Mouse (Mus musculus) adrenal gland, adult 8-10 months (tissue): ENCODE measurements around the gene Ebf1. TPM values are rescaled to one million over a fixed set of nuclear protein-coding genes. Genes with fewer than 3 reads are reported as not detected.

Experiments used
- DNase-seq: peaks from one replicate; pipeline ENCODE4 v3.0.0; 2022
- total RNA-seq, 4 experiments: library from RNA; stranded (reverse); gene quantifications; 2 replicates each; pipeline ENCODE4 v1.2.4; 2022

Gene Ebf1
- total RNA-seq, 4 experiments from 2014 or later: 14.1 to 32.8 (median 23.1) TPM

DNA sequence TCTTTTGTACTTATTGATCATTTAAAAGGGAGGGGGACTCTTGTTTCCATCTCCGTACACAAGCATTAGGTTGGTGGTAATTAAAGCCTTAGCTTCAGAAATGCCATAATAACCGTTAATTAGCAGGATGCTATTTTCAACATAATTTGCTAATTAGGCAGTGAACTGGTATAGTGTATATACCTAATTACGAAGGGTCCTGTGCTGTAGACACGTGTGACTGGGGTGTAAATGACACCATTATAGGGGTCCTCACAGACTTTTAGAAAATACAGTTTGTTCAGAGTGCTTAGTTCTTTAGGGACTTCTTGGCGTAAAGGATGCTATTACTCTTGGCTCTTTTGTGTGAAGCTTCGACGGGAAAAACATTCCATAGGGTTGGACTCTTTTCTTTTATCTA is 167.9 kb downstream of the Ebf1 start:
- DNase-seq: no peak

DNA sequence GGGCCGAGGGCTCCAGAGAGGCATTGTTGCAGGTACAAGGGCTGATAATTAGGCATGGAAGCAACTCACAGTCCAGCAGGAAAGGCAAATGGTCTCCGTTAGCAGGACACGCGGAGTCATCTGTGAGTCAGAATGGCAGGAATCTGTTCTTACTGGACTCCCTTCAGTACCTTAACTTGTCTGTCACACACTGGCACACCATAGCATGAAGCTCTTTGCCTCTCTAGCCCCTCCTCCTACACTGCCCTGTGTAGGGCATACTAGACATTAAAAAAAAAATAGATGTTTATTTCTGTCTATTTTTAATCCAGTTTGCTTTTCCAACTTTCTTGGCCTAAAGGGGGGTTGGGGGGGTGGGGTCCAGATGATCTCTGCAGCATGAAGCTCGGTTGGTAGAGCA is 168.4 kb downstream of the Ebf1 start:
- no peak for DNase-seq

DNA sequence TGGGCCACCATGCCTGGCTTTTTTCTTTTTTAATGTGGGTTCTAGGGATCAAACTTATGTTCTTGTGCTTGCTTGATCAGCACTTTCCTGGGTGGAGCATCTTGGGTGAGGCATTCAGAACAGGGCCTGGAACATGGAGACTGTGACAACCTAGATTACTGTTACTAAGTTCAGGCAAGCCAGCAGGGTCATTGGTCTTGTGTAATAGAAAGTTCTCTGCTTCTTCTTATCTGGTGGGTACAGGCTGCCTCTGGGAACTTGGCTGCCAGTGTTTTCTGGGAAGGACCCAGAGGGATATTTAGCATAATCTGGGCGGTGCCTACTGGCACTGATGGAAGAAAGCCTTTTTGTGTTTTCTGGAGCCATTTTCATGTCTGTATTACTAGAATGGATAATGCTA is 170.9 kb downstream of the Ebf1 start:
- no peak for DNase-seq

DNA sequence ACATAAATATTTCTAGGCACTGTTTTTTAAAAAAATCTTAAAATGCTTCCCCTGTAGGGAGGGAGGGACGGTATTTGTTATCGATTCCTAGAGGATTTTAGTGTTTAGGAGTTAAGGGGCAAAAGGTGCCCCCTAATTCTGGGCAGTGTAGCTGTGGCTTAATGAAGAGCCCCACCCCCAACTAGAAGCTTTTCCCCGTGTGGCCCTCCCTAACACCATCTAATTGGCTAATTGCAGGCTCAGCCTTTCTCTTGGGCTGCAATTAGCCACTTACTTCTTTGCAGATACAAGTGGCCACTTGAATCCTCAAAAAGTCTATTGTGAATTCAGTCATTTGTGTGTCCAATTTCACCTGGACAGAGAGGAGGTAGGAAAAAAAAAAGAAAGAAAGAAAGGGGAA is 175.7 kb downstream of the Ebf1 start:
- no peak for DNase-seq

DNA sequence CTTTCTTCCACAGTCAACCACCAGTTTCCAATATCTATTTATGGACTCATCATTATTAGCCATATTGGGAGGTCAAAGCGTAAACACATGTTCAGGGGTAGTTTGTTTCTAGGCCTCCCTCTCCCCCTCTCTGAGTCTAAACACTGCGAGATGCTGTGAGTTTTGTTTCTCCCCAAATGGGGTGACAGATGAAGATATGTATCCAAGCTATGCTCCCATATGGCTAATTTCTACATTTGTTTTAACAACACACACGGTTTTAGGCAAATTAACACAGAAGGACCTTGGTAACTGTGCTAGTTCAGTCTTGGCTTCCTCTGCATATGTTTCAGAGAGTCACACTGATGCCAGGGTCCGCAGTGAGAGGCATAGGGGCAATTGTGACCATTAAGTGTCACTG is 177.8 kb downstream of the Ebf1 start:
- DNase-seq: no peak

DNA sequence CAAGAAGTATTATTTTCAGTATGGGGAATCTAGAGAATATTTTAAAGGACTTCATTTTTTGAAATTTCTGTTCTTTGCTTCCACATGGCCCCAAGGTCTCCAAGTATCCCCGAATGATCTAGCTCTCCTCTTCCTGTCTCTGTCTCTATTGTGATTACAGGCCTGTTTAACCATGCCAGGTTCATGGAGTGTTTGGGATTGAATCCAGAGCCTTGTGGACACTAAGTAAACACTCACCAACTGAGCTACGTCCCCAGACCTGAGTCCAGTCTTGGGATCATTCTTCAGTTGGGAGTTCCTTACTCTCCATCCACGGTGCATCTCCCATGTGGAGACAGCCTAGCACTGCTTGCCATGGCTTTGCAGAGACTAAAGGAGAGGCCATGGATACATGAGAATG is 178.7 kb downstream of the Ebf1 start:
- DNase-seq: no peak

DNA sequence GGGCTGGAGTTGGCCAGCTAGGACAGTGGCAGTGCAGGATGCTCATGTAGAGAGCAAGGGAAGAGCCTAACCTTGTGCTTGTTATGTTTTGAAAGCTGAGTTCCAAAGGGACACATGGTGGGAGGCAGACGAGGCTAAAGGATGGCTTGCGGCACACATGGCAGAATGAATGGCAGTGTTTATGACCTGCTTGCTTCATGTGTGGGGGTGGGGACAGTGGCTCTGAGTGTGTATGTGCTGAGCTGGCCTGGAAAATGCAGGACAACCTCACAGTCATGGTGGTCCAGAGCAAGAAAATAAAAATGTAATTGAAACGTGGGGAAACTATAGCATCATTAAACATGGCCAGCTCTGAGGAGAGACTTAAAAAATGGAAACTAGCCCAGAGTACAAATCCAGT is 181.2 kb downstream of the Ebf1 start:
- no peak for DNase-seq

DNA sequence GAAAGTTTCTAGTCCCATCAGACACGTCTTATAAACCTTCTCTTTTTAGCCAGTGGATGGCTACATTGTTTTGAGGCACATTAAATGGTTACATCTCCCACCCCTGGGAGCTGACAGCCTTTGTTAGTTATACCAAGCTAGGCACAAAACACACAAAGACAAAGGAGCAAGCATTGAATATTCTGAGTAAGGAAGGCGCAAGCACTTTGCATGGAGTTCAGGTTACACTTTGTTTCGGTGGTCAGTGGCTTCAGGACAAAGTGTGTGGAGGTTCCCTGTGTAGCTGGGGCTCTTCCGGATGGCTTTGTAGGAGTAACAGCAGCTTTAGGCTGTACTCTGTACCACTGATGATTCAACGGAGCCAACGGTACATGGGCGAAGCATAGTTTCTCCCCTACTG is 186.9 kb downstream of the Ebf1 start:
- no peak for DNase-seq

DNA sequence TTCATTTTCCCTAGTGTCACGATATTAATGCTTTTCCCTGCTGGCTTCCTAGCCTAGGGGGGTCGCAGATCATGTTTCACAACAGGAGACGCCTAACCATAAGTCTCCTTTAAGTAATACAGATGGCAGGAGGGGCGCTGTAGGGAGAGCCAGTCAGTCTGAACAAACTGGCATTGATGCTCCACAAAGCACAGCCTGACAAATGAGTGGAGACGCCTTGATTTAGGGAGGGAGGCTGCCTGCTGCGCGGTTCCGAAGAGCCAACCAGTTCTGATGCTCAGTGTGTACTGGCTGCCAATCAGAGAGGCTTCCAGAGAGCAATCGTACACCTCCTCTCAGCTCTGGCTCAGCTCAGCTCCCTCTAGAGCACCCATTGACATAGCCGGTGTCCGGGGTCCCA is 189.5 kb downstream of the Ebf1 start:
- DNase-seq: no peak

DNA sequence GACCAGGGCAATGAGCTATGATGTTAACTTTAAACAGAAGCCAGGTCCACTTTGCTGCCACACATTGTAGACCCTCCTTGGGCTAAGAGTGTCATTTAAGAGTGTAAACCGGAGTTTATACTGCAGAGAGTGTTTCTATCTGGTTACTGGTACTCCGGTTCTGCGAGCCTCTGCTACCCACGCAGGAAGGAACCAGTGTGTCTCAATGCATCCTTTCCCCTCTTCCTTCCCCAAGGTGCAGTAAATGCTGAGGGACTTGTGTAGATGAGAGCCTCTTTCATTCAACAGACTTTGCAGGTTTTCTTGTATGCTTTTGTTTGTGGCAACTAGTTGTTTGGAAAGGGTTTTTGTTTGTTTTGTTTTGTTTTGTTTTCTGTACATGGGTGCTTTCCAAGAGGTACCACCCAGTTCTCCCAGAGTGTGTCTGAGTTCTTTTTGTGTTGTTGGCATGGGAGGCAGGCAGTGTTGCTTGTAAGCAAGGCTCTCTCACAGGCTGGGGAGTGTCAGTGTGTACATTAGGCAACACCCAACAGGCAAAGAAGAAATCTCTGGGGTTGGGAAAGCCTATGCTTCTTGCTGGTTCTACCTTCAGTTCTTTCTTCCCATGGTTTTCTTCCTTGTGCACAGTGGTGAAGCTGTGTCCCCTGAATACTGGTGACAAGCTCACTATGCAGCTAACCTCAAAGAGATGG is 191.9 kb downstream of the Ebf1 start:
- no peak for DNase-seq

DNA sequence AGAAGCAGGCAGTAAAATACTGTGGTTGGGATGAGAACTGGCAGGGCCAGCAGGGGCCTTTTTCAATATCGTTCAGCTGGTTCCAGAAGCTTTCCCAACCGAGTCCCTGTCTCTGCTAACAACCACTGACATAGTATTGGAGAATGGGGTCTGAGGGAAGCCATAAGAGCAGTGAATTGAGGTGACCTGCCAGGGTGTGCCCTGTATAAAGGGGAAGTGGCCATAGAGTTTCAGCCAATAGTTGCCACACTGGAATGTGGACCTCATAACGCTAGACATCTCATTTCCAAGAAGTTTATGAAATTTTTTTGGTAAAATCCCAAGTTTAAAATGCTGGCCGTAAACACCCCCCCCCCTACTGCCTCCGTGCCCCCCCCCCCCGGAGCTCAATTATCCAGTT is 193.9 kb downstream of the Ebf1 start:
- no peak for DNase-seq

DNA sequence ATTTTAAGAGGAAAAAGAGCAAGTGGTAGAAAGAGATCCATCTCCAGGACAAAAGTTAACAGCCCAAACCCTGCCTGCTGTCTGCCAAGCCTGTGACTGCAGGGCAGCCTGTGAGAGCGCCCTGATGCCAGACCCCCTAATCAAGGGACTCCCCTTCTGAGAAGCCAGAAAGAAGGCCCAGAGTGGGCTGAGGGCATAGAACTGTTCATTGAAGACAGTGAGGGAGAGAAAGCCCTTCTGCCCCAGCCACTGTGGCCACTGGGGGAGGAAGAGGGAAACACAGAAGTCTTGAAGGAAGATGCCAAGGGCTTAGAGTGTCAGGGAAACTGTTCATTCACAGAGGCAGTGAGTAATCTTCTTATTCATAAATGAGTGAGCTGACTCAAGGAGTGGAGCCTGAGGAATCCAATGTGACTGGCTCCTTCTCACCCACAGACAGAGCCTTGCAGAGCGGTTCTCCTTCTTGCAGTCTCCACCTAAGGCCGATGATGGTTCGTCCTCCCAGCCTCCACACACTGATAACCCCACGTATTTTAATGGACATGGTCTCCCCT is 195.2 kb downstream of the Ebf1 start:
- DNase-seq: no peak

DNA sequence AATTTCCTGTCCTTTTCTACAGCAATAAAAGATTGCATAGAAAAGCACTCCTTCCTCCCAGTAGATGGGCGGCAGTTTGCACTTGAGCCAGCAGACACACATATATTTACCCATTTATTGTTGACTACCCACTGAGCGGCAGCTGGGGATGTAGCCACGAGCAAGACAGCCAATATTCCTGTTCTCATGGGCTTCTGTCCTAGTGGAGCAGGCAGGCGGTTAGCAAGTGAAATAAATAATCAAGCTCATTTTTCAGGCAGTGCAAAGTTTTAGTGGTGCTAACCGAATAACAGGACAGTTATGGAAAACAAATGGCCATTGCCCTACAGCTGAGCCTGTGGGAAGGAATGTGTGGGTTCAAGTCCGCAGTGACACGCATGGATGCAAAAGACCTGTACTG is 196.4 kb downstream of the Ebf1 start:
- no peak for DNase-seq

DNA sequence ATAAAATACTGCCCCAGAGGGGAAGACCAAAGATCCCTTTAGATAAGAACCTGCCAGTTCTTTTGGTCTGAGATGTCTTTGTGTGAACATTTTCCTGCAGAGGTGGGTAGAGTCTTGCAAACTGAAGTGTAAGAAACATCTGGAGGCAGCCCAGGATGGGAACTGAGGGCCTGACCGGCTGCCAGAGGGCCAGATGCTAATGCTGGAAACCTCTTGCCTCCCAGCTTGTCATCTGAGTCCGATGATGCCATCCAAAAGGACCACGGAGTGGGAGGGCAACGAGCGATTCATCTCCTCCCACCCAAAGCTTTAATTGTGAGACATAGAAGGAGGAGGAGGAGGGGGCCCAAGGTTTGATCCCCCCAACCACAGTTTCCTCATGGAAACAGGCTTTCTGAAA is 197.7 kb downstream of the Ebf1 start:
- DNase-seq: no peak

DNA sequence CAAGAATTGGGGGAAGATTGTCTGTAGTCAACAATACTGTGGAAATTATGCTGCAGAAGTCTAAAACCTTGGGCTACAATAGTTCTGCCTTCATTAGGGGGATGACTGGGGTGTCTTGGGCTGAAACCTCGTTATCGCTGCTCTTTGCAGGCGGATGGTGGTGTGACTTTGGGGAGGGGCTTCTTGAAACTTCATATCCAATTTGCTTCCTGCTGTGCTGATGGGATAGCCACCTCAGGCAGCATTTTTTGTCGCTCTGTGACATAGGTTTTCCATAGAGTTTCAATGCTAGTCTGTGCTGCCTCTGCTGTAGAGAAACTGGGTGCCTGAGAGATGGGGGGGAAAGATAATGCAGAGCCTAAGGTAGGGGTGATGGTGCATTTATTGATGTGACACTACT is 198.9 kb downstream of the Ebf1 start:
- no peak for DNase-seq

DNA sequence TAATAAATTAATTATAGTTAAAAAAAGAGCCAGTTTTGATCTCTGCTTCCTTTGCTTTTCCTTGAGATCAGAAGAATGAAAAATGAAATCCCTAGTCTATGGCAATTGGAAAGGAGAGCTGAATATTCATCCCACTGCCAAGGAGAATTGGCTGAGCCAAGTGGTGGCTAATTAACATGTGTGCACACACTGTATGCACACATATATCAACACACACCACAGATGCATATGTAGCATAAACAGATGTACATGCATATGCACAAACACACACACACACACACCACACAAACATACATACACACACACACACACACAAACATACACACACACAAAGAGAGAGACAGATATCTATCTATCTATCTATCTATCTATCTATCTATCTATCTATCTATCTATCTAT is 205.2 kb downstream of the Ebf1 start:
- no peak for DNase-seq

DNA sequence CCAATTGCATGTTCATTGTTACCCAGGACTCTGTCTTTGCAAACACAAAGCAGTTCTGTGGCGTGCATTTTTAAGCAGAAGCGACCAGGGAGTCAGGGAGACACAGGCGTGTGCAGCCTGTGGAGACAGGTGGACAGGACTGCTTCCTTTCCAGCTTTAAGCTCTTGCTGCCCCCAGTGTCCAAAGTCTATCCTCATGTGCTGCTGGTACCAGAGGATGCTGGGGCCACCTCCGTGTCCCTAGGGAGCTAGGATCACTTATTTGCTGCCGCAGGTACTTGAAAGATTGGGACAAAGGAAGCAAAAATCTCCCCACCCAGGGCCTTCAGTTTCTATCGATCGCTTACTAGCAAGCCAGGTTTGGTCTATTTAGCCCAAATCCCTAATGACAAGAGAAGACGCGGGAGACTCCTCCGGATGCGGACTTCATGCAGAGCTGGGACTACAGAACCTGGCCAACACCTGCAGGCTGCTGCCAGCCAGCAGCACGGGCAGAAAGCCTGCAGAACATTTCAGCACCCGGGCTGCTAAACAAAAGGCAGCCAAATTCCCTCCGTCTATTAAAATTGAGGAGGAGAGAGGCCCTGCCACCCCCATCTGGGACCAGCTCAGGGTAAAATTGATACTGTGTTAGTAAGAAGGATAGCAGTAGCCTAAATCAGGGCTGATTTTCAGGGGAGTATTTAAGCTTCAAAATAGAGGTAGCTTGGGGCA is 215.3 kb downstream of the Ebf1 start:
- DNase-seq: no peak

DNA sequence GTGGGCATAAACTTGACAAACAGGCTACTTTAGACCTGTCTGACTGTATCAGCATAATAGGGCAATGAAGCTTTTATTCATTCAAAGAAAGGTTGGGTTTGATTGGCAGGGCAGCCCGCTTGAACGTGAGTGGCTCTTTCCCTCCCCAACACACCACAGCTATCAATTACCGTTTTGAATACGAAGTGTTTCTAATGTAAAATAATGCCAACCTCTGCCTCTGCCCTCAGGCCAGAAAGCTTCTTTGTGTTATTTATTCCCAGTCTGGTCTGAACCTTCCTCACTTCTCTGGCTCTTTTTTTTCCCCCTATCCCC is 215.8 kb downstream of the Ebf1 start:
- no peak for DNase-seq

DNA sequence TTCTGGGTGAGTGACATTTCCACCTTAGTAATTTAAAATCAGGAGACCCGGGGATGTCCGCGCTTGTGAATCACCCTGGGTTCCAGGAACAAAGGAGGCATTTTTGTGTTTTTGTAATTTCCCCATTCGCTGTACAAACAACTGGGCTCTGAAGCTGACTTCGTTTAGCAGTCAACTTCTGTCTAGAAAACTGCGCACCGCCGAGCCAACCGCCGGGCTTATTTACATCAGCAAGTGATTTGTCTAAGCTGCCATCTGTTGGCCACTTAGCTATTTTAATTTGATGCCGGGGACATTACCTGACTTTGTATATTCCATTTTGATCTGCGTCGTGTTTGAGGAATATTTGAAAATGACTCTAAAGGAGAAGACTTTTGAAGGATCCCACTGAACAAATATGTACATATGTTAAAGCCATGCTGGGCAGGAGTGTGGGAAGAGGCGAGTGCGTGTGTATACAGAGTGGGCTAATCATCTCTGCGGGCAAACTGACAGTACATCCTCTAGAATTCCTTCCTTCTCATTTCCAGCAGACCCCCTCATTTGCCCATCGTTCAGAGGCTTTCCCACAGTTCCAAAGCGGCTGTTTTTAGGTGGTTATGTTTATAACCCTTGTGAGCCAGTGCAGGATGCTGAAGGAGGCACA is 216.4 kb downstream of the Ebf1 start:
- DNase-seq: no peak

DNA sequence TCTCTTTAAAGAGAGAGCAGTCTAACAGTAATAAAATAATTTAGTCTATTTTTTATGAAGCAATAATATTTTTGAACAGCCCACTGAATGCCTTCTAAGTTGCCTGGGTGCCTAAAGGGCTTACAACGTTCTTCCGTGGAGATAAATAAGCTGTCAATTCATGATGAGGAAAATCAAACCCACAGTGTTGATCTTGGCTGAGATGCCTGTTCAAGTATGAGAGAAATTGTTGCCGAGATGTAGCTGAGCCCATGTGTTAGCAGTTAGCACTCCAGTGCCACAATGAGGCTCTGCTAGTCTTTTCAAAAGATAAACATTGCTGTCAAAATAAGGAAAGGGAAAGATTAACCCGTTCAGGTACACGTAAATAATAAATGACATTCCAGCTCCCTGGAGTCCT is 218.0 kb downstream of the Ebf1 start:
- DNase-seq: no peak

DNA sequence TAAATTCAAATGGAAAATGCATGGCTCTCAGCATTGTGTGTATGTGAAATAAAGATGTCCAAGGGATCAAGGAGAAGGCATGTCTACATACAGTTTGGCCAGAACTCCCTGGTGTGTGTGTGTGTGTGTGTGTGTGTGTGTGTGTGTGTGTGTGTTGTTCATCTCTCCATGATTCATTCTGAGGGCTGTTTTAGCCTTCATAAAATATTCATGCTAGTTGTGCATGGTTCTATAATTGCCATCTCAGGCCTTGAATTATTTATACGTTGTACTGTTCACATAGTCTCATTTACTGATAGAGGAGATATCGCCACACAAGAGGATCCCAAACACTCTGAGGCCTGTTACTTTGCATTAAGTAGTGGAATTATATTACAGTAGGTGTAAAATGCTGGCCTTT is 220.5 kb downstream of the Ebf1 start:
- no peak for DNase-seq

DNA sequence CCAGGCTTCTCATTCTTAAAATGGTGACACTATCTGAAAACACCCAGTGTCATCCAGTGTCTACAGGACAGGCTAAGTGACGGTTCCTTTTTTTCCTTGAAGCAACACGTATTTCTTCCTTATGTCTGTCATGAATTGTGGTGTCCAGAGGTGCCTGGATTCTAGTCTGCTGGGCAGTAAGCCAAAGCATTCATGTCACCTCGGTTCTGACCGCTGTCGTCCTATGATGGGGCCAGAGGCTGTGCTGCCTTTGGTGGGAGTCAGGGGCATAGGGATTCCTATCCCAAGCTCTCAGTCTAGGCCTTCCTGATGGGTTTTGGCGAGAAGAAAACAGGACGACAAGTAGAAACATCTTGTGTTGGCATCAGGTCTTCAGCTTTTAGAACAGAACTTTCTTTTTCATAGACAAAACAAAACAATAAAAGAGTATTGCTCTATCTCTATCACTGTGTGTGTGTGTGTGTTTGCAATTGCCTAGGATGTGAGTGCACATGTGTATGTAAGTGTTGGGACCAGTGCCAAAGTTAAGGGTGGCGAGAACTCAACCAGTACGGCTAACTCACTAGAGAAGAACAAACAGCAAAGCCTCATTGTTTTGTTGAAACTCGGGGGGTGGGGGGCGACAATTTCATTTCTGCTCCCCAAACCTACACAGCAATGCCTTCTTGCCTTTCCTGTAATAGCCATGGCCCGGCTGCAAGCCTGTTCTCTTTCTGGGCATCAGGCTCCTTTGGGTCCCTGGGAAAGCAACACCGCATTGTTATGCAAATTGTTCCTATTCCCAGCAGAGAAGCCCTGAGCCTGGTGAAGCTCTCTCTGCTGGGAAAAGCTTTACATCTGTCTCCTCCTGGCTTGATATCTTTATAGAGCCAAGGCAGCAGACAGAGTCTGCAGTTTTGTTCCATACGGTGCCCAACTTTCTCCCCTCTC is 224.3 kb downstream of the Ebf1 start:
- DNase-seq: no peak

DNA sequence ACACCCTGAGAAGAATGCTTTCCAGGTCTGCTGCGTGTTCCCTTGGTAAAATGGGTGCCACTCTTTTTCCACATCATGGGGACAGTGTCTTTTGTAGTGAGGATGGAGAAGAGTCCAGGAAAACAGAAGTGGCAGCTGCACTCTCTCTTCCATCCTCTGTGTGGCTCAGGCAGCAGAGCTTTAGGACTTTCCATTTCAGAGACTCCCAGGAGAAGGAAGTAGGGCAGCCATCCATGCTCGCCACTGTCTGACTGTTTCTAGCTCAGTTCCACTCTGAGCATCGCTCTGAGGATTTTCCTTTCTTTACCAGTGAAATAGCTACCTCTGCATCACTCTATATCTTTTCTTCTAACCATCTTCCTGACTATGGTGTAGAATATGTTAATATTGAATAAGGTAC is 234.8 kb downstream of the Ebf1 start:
- no peak for DNase-seq
